Mouse (Mus musculus) WW6 (cell line): ENCODE data around the gene Zfp948.
"Not testable (repeated sequence)": the region's sequence is repeated elsewhere in the genome, so short reads cannot be mapped to it uniquely, and the experiment has no call there.

Source experiments
- DNase-seq: peaks from one replicate; pipeline ENCODE4 v3.0.0-alpha.2; 2013; ENCODE audit warnings: low read depth, low spot score

Gene Zfp948

DNA sequence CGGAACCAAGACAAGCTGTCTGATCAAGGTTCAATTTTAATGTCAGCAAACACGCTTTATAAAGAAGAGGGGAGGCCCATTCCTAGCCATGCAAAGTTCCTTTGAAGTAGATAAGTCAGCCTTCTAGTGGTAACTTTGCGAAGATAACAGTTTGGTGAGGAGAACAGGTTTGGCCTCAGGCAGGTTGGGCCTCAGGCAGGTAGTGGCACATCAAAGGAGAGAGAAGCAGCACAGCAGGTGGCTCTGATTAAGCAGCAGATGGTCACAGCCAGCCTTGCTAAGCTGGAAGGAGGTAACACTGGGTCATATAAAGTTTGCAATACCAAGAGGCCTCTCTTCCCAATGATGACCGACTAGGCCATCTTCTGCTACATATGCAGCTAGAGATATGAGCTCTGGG, 69.0 kb downstream of the Zfp948 start:
- DNase-seq = not testable (repeated sequence)
